Mouse (Mus musculus): ENCODE measurements at regions not wholly inside any gene's neighbourhood (a gene's known extent, or its start where the extent isn't known, plus 50 kb on each side); places are given as distances from the start of the nearest gene placed in this dataset.

DNA sequence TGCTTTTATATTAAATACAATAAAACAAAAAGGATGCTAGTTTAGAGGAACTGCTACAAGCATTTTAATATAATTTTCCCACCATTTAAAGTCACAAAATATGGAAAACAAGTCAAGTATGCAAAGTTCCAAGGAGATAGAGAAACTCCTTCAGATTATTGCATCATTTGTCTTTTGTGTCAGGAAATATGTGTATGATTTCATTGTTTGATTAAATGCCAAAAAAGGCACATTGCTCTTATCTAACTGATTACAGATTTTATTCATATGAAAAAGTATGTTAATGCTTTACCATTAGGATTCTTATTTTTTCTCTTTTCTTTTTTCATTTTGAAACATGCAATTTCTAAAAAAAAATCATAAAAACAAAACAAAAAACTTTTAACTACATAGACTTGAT lies 342.2 kb upstream of the Zeb2 start:
- no peak for TF ChIP-seq CTCF (IDR thresholded peaks at IDR 0.05; ENCODE audit: extremely low read depth, insufficient read depth, insufficient read length, insufficient replicate concordance)
- no peak for TF ChIP-seq POLR2A (IDR thresholded peaks at IDR 0.05; ENCODE audit: low read depth, low read length)
